In genomic region chr11:65795896-65796295, GRCm38 (mm10) we compare ENCODE assay signal across 27 mouse cellular contexts. TPM values are rescaled to one million over a fixed set of nuclear protein-coding genes. Genes with fewer than 3 reads are reported as not detected.
DNase-seq lines count a peak whose midpoint lies in the region; ATAC-seq and TF ChIP-seq lines count a peak whose summit lies in the region.
"Had no signal": no experiment of that assay in that cellular context is flagged by ENCODE, and none has a peak within 500 bp of the region (broad histone marks: within the 10 kb centered on the region; RNA-seq: fewer than 3 reads in every experiment).

No protein-coding gene starts in this region.

- H3K4me1 ChIP-seq in bone marrow, adult 2 months (ENCODE audit: control insufficient read depth, insufficient read depth, low read length), result peaks cover 2% of the 10 kb centered on the region; the same call in 1 of the 2 replicates
- H3K4me1 ChIP-seq: embryonic facial prominence, embryonic 13.5 days; embryonic facial prominence, embryonic 15.5 days; forebrain, embryonic 10.5 days; forebrain, embryonic 12.5 days had no signal

- intact Hi-C loops in left cerebral cortex, adult 2 months (cut with DNase I), result no loop called here

- H3K27ac ChIP-seq in bone marrow, adult 2 months (ENCODE audit: control insufficient read depth, insufficient read depth, low read depth, low read length, poor library complexity), result peak overlapping the region; percentile 36; the same call in 1 of the 2 replicates
- no peak overlapping the region for H3K27ac ChIP-seq in left cerebral cortex, adult 2 months
- H3K27ac ChIP-seq: embryonic facial prominence, embryonic 13.5 days; embryonic facial prominence, embryonic 15.5 days; forebrain, embryonic 10.5 days; forebrain, embryonic 12.5 days had no signal

- WGBS in bone marrow, adult 2 months, result 38% methylated on average over 1 of the region's 1 CpGs

- DNase-seq in 416B (ENCODE audit: low read depth), result peak; percentile 52
- DNase-seq in left cerebral cortex, adult 11 months (ENCODE audit: low spot score), result no peak
- no peak for DNase-seq in left cerebral cortex, adult 2 months (ENCODE audit: extremely low spot score in 1 of 2, low spot score in 2 of 2)
- DNase-seq in lung, postnatal 25 days (ENCODE audit: low spot score), result no peak
- DNase-seq: adrenal gland, adult 8-10 months; adrenal gland, postnatal 14 days; adrenal gland, postnatal 36 days; B cell, adult 2 months; cerebellum, adult 11 months; cerebellum, adult 18-20 months; cerebellum, adult 8-10 months; cerebellum, postnatal 10 days; cerebellum, postnatal 25 days; embryo, embryonic 11 days had no signal

- no peak for TF ChIP-seq POLR2A in bone marrow, adult 2 months (IDR thresholded peaks at IDR 0.05; ENCODE audit: borderline replicate concordance, control insufficient read depth, low read depth, low read length)

- TF ChIP-seq CTCF in bone marrow, adult 2 months (IDR thresholded peaks at IDR 0.05; ENCODE audit: control insufficient read depth, insufficient read depth, low read length), result no peak
- TF ChIP-seq CTCF in left cerebral cortex, adult 2 months (IDR thresholded peaks at IDR 0.05), result no peak

- peak; percentile 71 for ATAC-seq in granulocyte monocyte progenitor cell, adult 5-6 weeks (replicated peaks; ENCODE audit: poor library complexity, severe bottlenecking)
- ATAC-seq in megakaryocyte progenitor cell, adult 5-6 weeks (replicated peaks; ENCODE audit: poor library complexity), result peak; percentile 69
- ATAC-seq in inflammation-experienced regulatory T-cells, adult 6 months, result no peak
- ATAC-seq: activated CD4-positive, CD25-positive, alpha-beta regulatory T cell, adult 4 months; forebrain, embryonic 14.5 days; forebrain, embryonic 16.5 days; Patski had no signal

- no peak overlapping the region for H3K4me3 ChIP-seq in bone marrow, adult 2 months (replicated peaks; ENCODE audit: control insufficient read depth, low read depth, low read length)
- no peak overlapping the region for H3K4me3 ChIP-seq in left cerebral cortex, adult 2 months
- H3K4me3 ChIP-seq: embryonic facial prominence, embryonic 13.5 days; embryonic facial prominence, embryonic 15.5 days; erythroblast, embryonic 14.5 days; forebrain, embryonic 10.5 days; forebrain, embryonic 12.5 days had no signal

RNA-seq across cellular contexts. Expression of gene Map2k4, which starts 7.8 kb away (rescaled TPM):
- 14.7 and 29.3 TPM in 2 replicates for polyA plus RNA-seq in bone marrow, adult 2 months (2011; ENCODE audit: insufficient read depth, insufficient read length, low replicate concordance, missing spikeins)
- total RNA-seq in granulocyte monocyte progenitor cell, adult 5-6 weeks (2014; fragmentation: Nextera tagmentation), result 44.3 and 50.8 TPM in 2 replicates
- total RNA-seq in granulocyte monocyte progenitor cell, adult 5-6 weeks (2017), result 31.2 and 31.4 TPM in 2 replicates
- 56.8 and 61.7 TPM in 2 replicates for total RNA-seq in megakaryocyte progenitor cell, adult 5-6 weeks (2015)
- 27.2 and 37.2 TPM in 2 replicates for total RNA-seq in megakaryocyte progenitor cell, adult 5-6 weeks (2017)
- total RNA-seq in left cerebral cortex, adult 2 months (2021), result 100 to 1,000 TPM; 185 to 192 TPM
- 10 to 100 TPM; 15.2 to 17.4 (median 15.8) TPM for polyA plus RNA-seq in inflammation-experienced regulatory T-cells, adult 6 months (2017; shearing (Covaris generic))

RNA-seq across cellular contexts. Expression of gene Zkscan6, which starts 11.1 kb away (rescaled TPM):
- 7.3 and 16.2 TPM in 2 replicates for polyA plus RNA-seq in bone marrow, adult 2 months (2011; ENCODE audit: insufficient read depth, insufficient read length, low replicate concordance, missing spikeins)
- 10.7 and 11.4 TPM in 2 replicates for total RNA-seq in granulocyte monocyte progenitor cell, adult 5-6 weeks (2014; fragmentation: Nextera tagmentation)
- total RNA-seq in granulocyte monocyte progenitor cell, adult 5-6 weeks (2017), result 11.4 and 20.8 TPM in 2 replicates
- 5.8 and 9.9 TPM in 2 replicates for total RNA-seq in megakaryocyte progenitor cell, adult 5-6 weeks (2015)
- total RNA-seq in megakaryocyte progenitor cell, adult 5-6 weeks (2017), result 17.5 and 24.8 TPM in 2 replicates
- 10 to 100 TPM; 13.1 to 13.4 TPM for total RNA-seq in left cerebral cortex, adult 2 months (2021)
- polyA plus RNA-seq in inflammation-experienced regulatory T-cells, adult 6 months (2017; shearing (Covaris generic)), result 10 to 100 TPM in 2 of 3 experiments, 1 to 10 TPM in 1; 7.6 to 17.5 (median 13.7) TPM
